Mouse (Mus musculus) midbrain, embryonic 13.5 days (tissue): ENCODE measurements at regions not wholly inside any gene's neighbourhood (a gene's known extent, or its start where the extent isn't known, plus 50 kb on each side); places are given as distances from the start of the nearest gene placed in this dataset.

Experiments
- ATAC-seq: fragments of 200-750 bp; cut with Nextera tagmentation; 2 replicates; pipeline ENCODE4 v1.8.0; 2017; ENCODE audit warnings: mild to moderate bottlenecking, moderate TSS enrichment, moderate library complexity
- H3K27ac ChIP-seq: fragments of 300-500 bp; sonication (generic); 2 replicates; pipeline ENCODE4 v1.5.1; 2015; ENCODE audit warnings: inconsistent platforms, mild to moderate bottlenecking, moderate library complexity
- H3K27me3 ChIP-seq: fragments of 300-500 bp; sonication (generic); 2 replicates; pipeline ENCODE4 v1.6.1; 2015; ENCODE audit warnings: mild to moderate bottlenecking, inconsistent platforms
- H3K36me3 ChIP-seq: fragments of 300-500 bp; sonication (generic); 2 replicates; pipeline ENCODE4 v1.6.1; 2015; ENCODE audit warnings: mild to moderate bottlenecking, inconsistent platforms
- H3K4me1 ChIP-seq: fragments of 300-500 bp; sonication (generic); replicated peaks from 2 replicates; pipeline ENCODE4 v1.6.1; 2015; ENCODE audit warnings: inconsistent platforms
- H3K4me2 ChIP-seq: fragments of 300-500 bp; sonication (generic); replicated peaks from 2 replicates; pipeline ENCODE4 v1.6.1; 2015; ENCODE audit warnings: moderate library complexity, mild to moderate bottlenecking, inconsistent platforms
- H3K4me3 ChIP-seq: fragments of 300-500 bp; sonication (generic); replicated peaks from 2 replicates; pipeline ENCODE4 v1.5.1; 2015; ENCODE audit warnings: mild to moderate bottlenecking, inconsistent platforms
- H3K9ac ChIP-seq: fragments of 300-500 bp; sonication (generic); replicated peaks from 2 replicates; pipeline ENCODE4 v1.6.1; 2015; ENCODE audit warnings: mild to moderate bottlenecking, inconsistent platforms
- H3K9me3 ChIP-seq: fragments of 300-500 bp; sonication (generic); 2 replicates; pipeline ENCODE4 v1.6.1; 2016; ENCODE audit warnings: mild to moderate bottlenecking, inconsistent platforms
- WGBS: fragments of 180-500 bp; shearing (Covaris S2); methylation state at CpG from one replicate; pipeline ENCODE4 v1.1.7; 2015; 5-methylcytosine and 5-hydroxymethylcytosine counted together

DNA sequence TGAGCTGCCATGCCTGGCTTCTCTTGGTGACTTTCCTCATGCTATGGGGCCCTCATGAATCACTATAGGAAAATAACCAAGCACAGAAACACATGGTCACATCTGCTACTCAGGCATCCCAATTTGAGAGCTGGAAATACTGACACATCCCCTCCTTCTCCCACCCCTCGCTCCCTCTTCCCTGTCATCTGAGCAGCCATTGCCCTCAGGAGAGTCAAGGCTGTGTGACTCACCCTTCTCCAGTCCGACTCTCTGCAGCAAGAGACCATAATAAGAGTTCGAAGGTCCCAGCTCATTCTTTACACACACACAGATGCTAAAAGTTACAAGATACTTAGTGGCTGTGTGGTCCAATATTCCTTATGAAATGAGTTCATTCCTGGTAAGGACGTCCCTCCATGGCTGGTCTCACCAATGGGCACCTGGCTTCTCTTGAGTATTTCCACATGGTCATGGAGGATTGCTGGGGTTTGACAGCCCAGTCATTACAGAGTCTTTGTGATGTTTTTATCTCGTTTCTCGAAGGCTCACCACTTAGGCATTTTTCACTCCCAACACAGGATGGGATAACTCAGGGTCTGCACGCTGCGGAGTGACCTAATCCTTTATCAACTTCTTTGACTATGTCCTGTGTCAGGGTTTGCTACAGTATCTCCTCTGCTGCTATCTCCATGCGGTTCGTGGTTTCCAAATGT lies 74.8 kb upstream of the Lnx1 start:
- no peaks in the 10 kb centered on the region for H3K27me3 ChIP-seq
- peaks cover 14% of the 10 kb centered on the region for H3K4me1 ChIP-seq
- no peak overlapping the region for H3K27ac ChIP-seq
- 86% methylated on average over 10 of the region's 10 CpGs for WGBS
- H3K4me3 ChIP-seq: no peak overlapping the region
- no peak for ATAC-seq
- no peak overlapping the region for H3K9ac ChIP-seq
- H3K4me2 ChIP-seq: no peak overlapping the region
- H3K36me3 ChIP-seq: no peaks in the 10 kb centered on the region
- H3K9me3 ChIP-seq: no peaks in the 10 kb centered on the region

DNA sequence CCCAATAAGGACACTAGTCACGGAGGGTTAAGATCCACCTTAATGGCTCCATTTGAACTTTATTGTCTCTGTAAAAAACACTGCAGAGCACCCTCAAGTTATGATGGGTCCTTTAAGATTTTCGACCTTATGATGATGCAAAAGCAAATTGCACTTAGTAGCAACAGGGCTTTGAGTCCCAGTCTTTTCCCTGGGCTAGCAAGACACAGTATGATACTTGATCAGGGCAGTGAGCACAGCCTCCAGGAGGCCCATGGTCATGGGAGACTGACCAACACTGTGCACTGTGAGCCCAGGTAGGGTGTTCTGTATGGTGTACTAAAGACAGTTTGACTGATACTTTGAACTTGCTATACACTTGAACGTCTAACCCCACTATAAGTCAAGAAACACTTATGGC lies 73.4 kb upstream of the Lnx1 start:
- no peak for ATAC-seq
- Histone ChIP-seq H3K4me3 (no peak overlapping the region), H3K27me3 (no peaks in the 10 kb centered on the region), H3K4me1 (peaks cover 11% of the 10 kb centered on the region), H3K9me3 (no peaks in the 10 kb centered on the region), H3K36me3 (no peaks in the 10 kb centered on the region), H3K9ac (no peak overlapping the region), H3K4me2 (no peak overlapping the region), H3K27ac (no peak overlapping the region)
- 91% methylated on average over 3 of the region's 3 CpGs for WGBS

DNA sequence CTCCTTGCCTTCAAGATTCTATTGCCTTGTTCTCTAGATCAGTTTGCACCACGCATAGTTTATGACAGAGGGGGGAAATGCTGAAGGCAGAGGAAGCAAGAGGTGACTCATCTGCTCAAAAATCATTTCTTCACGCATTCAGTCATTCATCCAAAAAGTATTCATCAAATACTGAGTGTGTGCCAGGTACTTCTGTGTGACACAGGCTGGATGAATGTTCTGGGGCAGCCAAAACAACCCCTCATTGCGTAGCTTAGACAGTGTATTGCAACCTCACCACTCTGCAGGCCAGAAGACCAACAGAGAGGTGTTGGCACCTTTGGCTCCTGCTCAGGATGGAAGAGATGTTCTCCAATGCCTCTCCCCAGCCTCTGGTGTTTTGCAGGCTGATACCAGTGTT lies 72.9 kb upstream of the Lnx1 start:
- no peak overlapping the region for H3K4me3 ChIP-seq
- no peak for ATAC-seq
- WGBS: 82% methylated on average over 3 of the region's 3 CpGs
- no peak overlapping the region for H3K27ac ChIP-seq
- H3K36me3 ChIP-seq: no peaks in the 10 kb centered on the region
- no peak overlapping the region for H3K4me2 ChIP-seq
- H3K27me3 ChIP-seq: no peaks in the 10 kb centered on the region
- H3K9me3 ChIP-seq: no peaks in the 10 kb centered on the region
- H3K4me1 ChIP-seq: peaks cover 11% of the 10 kb centered on the region
- no peak overlapping the region for H3K9ac ChIP-seq

GRCm38 (mm10) chr5:74773558-74774429 lies 71.1 kb upstream of the Lnx1 start:
- Histone ChIP-seq H3K9ac (no peak overlapping the region), H3K9me3 (no peaks in the 10 kb centered on the region), H3K4me3 (no peak overlapping the region), H3K36me3 (no peaks in the 10 kb centered on the region), H3K4me2 (no peak overlapping the region), H3K4me1 (no peaks in the 10 kb centered on the region), H3K27me3 (no peaks in the 10 kb centered on the region), H3K27ac (no peak overlapping the region)
- ATAC-seq: no peak
- WGBS: 89% methylated on average over 14 of the region's 14 CpGs

GRCm38 (mm10) chr5:74771121-74771520 lies 68.4 kb upstream of the Lnx1 start:
- no peak for ATAC-seq
- H3K4me2 ChIP-seq: no peak overlapping the region
- no peaks in the 10 kb centered on the region for H3K27me3 ChIP-seq
- H3K9ac ChIP-seq: no peak overlapping the region
- H3K9me3 ChIP-seq: no peaks in the 10 kb centered on the region
- no peak overlapping the region for H3K4me3 ChIP-seq
- H3K4me1 ChIP-seq: no peaks in the 10 kb centered on the region
- no peak overlapping the region for H3K27ac ChIP-seq
- no peaks in the 10 kb centered on the region for H3K36me3 ChIP-seq
- WGBS: 87% methylated on average over 7 of the region's 7 CpGs

- no peak overlapping the region for H3K27ac ChIP-seq
- no peak overlapping the region for H3K9ac ChIP-seq
- 90% methylated on average over 5 of the region's 5 CpGs for WGBS
- no peaks in the 10 kb centered on the region for H3K36me3 ChIP-seq
- 0 out of 2 replicates have a peak, but pooled peaks cover 4% of the 10 kb centered on the region for H3K27me3 ChIP-seq
- ATAC-seq: no peak
- no peak overlapping the region for H3K4me2 ChIP-seq
- H3K4me1 ChIP-seq: peaks cover 10% of the 10 kb centered on the region
- H3K9me3 ChIP-seq: no peaks in the 10 kb centered on the region
- H3K4me3 ChIP-seq: no peak overlapping the region
Observed at GRCm38 (mm10) chr5:74769023-74769422, 66.3 kb upstream of the Lnx1 start.

DNA sequence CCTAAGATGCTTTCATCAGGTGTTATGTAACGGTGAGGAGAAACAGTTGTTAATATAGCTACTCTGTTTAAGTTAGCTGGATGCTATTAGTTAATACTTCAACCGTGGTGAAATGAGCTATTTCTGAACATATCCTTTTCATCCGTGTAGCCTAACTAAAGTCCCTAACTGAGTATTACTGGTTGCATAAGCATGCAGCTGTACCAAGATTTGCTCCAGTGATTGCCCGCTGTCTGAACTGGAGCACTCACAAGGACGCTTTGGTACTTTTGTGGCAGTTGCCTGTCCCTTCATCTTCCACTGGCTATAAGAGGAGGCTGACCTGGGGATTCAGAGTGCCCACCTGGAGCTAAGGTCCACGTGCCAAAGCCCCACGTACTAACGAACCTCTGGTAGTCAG lies 65.3 kb upstream of the Lnx1 start:
- H3K4me1 ChIP-seq: peaks cover 10% of the 10 kb centered on the region
- H3K9ac ChIP-seq: no peak overlapping the region
- WGBS: 83% methylated on average over 8 of the region's 8 CpGs
- H3K27ac ChIP-seq: no peak overlapping the region
- no peak for ATAC-seq
- no peaks in the 10 kb centered on the region for H3K9me3 ChIP-seq
- H3K4me3 ChIP-seq: no peak overlapping the region
- H3K4me2 ChIP-seq: no peak overlapping the region
- H3K36me3 ChIP-seq: no peaks in the 10 kb centered on the region
- H3K27me3 ChIP-seq: 0 out of 2 replicates have a peak, but pooled peaks cover 5% of the 10 kb centered on the region

- no peaks in the 10 kb centered on the region for H3K9me3 ChIP-seq
- H3K4me1 ChIP-seq: peaks cover 10% of the 10 kb centered on the region
- ATAC-seq: no peak
- 0 out of 2 replicates have a peak, but pooled peaks cover 5% of the 10 kb centered on the region for H3K27me3 ChIP-seq
- no peaks in the 10 kb centered on the region for H3K36me3 ChIP-seq
- H3K4me3 ChIP-seq: no peak overlapping the region
- H3K4me2 ChIP-seq: no peak overlapping the region
- no peak overlapping the region for H3K9ac ChIP-seq
- 89% methylated on average over 8 of the region's 8 CpGs for WGBS
- no peak overlapping the region for H3K27ac ChIP-seq
Observed at GRCm38 (mm10) chr5:74766211-74766610, 63.5 kb upstream of the Lnx1 start.

DNA sequence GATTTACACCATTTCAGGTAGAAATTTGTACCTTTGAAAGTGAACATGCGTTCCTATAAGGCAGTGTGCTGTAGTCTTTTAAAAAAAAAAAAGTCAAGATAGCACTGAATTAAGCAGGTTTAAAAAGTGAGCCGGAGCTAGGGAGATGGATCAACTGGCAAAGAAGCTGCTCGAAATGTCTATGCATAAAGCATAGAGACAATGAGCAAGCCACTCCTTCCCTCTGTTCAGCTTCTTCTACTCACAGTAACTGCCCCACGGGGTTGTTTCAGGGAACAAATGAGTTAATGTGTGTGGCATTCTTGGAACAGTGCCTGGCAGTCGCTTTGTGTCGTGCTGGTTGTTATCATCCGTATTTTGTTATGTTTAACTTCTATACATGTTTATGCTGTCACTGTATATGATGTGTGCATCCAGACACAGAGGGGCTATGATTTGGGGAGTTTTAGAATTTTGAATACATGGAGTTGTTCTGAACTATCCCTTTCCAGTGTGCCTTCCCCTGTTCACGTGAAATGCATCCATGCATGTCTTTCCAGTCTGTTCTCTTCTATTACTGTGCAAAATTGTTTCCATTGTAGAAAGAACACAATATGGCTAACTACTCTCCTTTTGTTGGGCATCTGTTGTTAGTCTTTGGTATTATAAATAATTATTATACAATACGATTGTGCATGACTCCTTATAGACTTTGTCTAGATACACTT lies 62.5 kb upstream of the Lnx1 start:
- H3K27me3 ChIP-seq: 0 out of 2 replicates have a peak, but pooled peaks cover 5% of the 10 kb centered on the region
- WGBS: 40% methylated on average over 9 of the region's 9 CpGs
- H3K4me1 ChIP-seq: peaks cover 10% of the 10 kb centered on the region
- H3K4me2 ChIP-seq: no peak overlapping the region
- no peaks in the 10 kb centered on the region for H3K9me3 ChIP-seq
- no peak overlapping the region for H3K4me3 ChIP-seq
- no peaks in the 10 kb centered on the region for H3K36me3 ChIP-seq
- no peak overlapping the region for H3K27ac ChIP-seq
- H3K9ac ChIP-seq: no peak overlapping the region
- no peak for ATAC-seq

DNA sequence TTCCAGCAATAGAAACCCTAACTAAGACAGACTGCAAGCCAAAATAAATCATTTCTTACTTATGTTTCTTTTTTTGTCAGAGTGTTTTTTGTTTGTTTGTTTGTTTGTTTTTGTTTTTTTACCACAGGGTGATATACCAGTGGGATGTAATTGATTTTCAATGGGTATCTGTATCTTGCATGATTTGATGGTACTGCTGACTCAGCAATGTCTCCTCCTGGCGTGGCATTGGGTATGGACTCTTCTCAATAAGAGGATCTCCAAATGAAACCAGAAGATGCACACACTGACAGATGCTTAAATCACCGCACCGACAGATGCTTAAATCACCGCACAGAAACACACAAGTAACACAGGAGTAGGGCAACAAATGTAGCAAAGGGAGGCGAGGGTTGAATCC lies 54.8 kb upstream of the Lnx1 start:
- ATAC-seq: no peak

DNA sequence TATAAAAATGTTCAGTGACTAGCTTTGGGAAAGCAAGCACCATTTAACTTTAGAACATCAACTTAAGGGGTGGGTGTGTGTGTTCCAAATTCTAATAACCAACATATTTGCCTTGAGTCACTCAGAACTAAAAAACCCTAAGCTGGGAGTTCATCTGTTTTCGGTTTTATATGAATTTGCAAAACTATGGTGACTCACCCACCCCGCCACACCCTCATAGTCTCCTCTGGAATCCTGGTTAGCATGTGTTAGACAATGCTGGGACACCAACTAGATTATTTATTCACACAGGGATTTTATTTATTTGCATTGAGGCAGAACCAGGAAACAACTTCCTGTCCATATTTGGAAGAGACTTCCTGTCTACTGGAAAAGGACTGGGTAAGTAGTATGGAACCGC lies 50.2 kb upstream of the Lnx1 start:
- no peaks in the 10 kb centered on the region for H3K36me3 ChIP-seq
- no peak overlapping the region for H3K4me2 ChIP-seq
- ATAC-seq: no peak
- WGBS: 94% methylated on average over 3 of the region's 3 CpGs
- no peaks in the 10 kb centered on the region for H3K4me1 ChIP-seq
- H3K4me3 ChIP-seq: no peak overlapping the region
- no peak overlapping the region for H3K27ac ChIP-seq
- no peak overlapping the region for H3K9ac ChIP-seq
- no peaks in the 10 kb centered on the region for H3K9me3 ChIP-seq
- no peaks in the 10 kb centered on the region for H3K27me3 ChIP-seq

More for the DNA sequence above, 54.8 kb upstream of the Lnx1 start:
- WGBS: 93% methylated on average over 5 of the region's 5 CpGs
- Histone ChIP-seq H3K36me3 (no peaks in the 10 kb centered on the region), H3K27me3 (no peaks in the 10 kb centered on the region), H3K9ac (no peak overlapping the region), H3K9me3 (no peaks in the 10 kb centered on the region), H3K4me3 (no peak overlapping the region), H3K27ac (no peak overlapping the region), H3K4me1 (no peaks in the 10 kb centered on the region), H3K4me2 (no peak overlapping the region)
